Mouse (Mus musculus) myocyte (in vitro differentiated cells): ENCODE results near the gene Socs7. TPM values are rescaled to one million over a fixed set of nuclear protein-coding genes. Genes with fewer than 3 reads are reported as not detected.

ENCODE experiments used
- H3K27me3 ChIP-seq: one replicate; pipeline ENCODE4 v1.6.1; 2011; ENCODE audit not compliant: control insufficient read depth, insufficient read depth, insufficient read length
- H3K36me3 ChIP-seq: one replicate; pipeline ENCODE4 v1.6.1; 2011; ENCODE audit not compliant: control insufficient read depth, insufficient read depth
- H3K4me2 ChIP-seq: one replicate; pipeline ENCODE4 v1.6.1; 2011; ENCODE audit warnings: low read depth, control low read depth
- H3K4me3 ChIP-seq: one replicate; pipeline ENCODE4 v1.5.1; 2011; ENCODE audit warnings: mild to moderate bottlenecking, control low read depth, moderate library complexity
- H3K79me2 ChIP-seq: one replicate; pipeline ENCODE4 v1.6.1; 2011; ENCODE audit not compliant: control insufficient read depth, insufficient read depth
- H3ac ChIP-seq: one replicate; pipeline ENCODE4 v1.6.1; 2011; ENCODE audit not compliant: control insufficient read depth, insufficient read length
- CEBPB ChIP-seq: IDR thresholded peaks from 2 replicates; pipeline ENCODE4 v1.6.1; 2011; ENCODE audit warnings: mild to moderate bottlenecking, moderate library complexity; ENCODE audit not compliant: poor library complexity, insufficient read depth, severe bottlenecking
- E2F4 ChIP-seq: IDR thresholded peaks from one replicate; pipeline ENCODE4 v1.6.1; 2011; ENCODE audit warnings: mild to moderate bottlenecking, control low read depth, moderate library complexity; ENCODE audit not compliant: insufficient read depth
- MAX ChIP-seq: IDR thresholded peaks from one replicate; pipeline ENCODE4 v1.6.1; 2011; ENCODE audit warnings: low read depth, mild to moderate bottlenecking, control low read depth
- MYOD1 ChIP-seq, 3 experiments: IDR thresholded peaks; one replicate each; pipeline ENCODE4 v1.6.1; 2011; ENCODE audit warnings: control low read depth in 2 of 3, low read depth in 2 of 3, mild to moderate bottlenecking in 2 of 3, moderate library complexity in 1 of 3; ENCODE audit not compliant: insufficient read length in 2 of 3, control insufficient read depth in 1 of 3
- MYOG ChIP-seq, 3 experiments: IDR thresholded peaks; one replicate each; pipeline ENCODE4 v1.6.1; 2011; ENCODE audit warnings: control low read depth in 2 of 3, low read depth in 2 of 3, mild to moderate bottlenecking in 2 of 3; ENCODE audit not compliant: insufficient read length in 2 of 3, control insufficient read depth in 1 of 3, insufficient read depth in 1 of 3
- POLR2A ChIP-seq: IDR thresholded peaks from one replicate; pipeline ENCODE4 v1.6.1; 2011; ENCODE audit warnings: low read depth, mild to moderate bottlenecking, control low read depth, moderate library complexity; ENCODE audit not compliant: insufficient read length
- POLR2AphosphoS2 ChIP-seq: IDR thresholded peaks from one replicate; pipeline ENCODE4 v1.6.1; 2011; ENCODE audit warnings: low read depth, control low read depth; ENCODE audit not compliant: insufficient read length
- REST ChIP-seq: IDR thresholded peaks from one replicate; pipeline ENCODE4 v1.6.1; 2011; ENCODE audit warnings: mild to moderate bottlenecking, control low read depth, moderate library complexity; ENCODE audit not compliant: insufficient read depth, insufficient read length
- SRF ChIP-seq: IDR thresholded peaks from one replicate; pipeline ENCODE4 v1.6.1; 2011; ENCODE audit warnings: low read depth; ENCODE audit not compliant: control insufficient read depth, insufficient read length
- TCF12 ChIP-seq: IDR thresholded peaks from one replicate; pipeline ENCODE4 v1.6.1; 2011; ENCODE audit warnings: mild to moderate bottlenecking, control low read depth; ENCODE audit not compliant: poor library complexity, insufficient read depth, severe bottlenecking
- TCF3 ChIP-seq: IDR thresholded peaks from one replicate; pipeline ENCODE4 v1.6.1; 2011; ENCODE audit warnings: low read depth, control low read depth; ENCODE audit not compliant: insufficient read length
- USF1 ChIP-seq: IDR thresholded peaks from one replicate; pipeline ENCODE4 v1.6.1; 2011; ENCODE audit warnings: low read depth, mild to moderate bottlenecking, control low read depth, moderate library complexity
- polyA plus RNA-seq: library from polyadenylated mRNA; unstranded; fragments of >200 nt; fragmentation: generic; extraction: Trizol; gene quantifications from one replicate; pipeline ENCODE4 v1.2.1, GENCODE M21; 2012; ENCODE audit warnings: missing spikeins

Gene Socs7
- polyA plus RNA-seq, 1 experiment = 19.8 TPM

DNA sequence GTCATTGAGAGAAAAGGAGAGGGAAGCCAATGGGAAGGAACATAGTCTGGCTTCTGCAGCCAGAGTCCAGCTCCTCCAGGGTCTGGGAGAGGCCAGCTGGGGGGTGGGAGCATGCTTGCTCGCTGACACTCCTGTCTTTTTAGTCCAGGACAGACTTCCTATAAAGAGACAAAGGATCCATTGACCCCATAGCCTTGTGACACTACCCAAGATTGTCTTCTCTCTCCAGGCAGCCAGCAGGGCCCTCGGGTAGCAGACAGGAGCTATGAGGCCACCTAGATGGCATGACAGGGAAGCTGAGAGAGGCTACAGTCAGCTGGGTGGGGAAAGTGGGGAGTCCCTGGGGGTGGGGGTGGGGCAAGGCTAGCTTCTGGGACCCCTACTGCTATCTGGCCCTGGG, 40.4 kb downstream of the Socs7 start:
- H3K4me2 ChIP-seq = no peak overlapping the region
- H3K36me3 ChIP-seq = no peaks in the 10 kb centered on the region
- no peak overlapping the region for H3K4me3 ChIP-seq
- no peak overlapping the region for H3ac ChIP-seq
- H3K27me3 ChIP-seq = no peaks in the 10 kb centered on the region
- no peaks in the 10 kb centered on the region for H3K79me2 ChIP-seq
- TF ChIP-seq POLR2A (no peak), POLR2AphosphoS2 (no peak), USF1 (no peak), MAX (no peak), CEBPB (no peak), REST (no peak), E2F4 (no peak), MYOG (IDR thresholded peaks at IDR 0.05; ENCODE audit: control insufficient read depth in 1 of 3, insufficient read depth in 1 of 3, insufficient read length in 2 of 3, low read depth in 2 of 3) (no peak), SRF (no peak), TCF3 (no peak), MYOD1 (IDR thresholded peaks at IDR 0.05; ENCODE audit: control insufficient read depth in 1 of 3, insufficient read length in 2 of 3, low read depth in 2 of 3) (no peak), TCF12 (no peak)

DNA sequence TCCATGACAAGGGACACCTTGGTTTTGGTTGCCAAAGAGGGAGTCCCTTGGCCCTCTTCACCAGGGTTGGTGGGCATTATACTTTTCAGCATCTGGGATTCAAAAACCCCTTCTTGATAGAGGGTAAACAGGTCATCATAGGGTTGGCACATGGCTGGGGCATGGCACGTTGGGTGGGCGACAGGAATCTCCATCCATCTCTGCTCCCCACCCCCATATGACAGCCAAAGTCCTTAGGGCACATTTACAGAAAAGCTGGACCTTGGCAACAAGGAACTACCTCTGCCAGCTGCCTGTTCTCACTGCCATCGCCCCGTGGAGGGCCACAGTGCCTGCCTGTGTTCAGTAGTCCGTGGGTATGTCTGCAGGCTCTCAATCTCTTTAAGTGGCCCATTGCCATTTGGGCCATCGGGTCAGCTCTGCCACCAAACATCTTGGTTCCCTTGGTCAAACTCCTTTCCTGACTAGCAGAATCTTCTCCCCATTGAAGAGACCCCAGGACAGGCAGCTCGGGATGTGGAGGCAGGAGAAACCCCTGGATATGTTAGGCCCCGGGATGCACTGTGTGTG, 41.3 kb downstream of the Socs7 start:
- peak overlapping the region; percentile 27 for H3K4me2 ChIP-seq
- H3K36me3 ChIP-seq = no peaks in the 10 kb centered on the region
- no peaks in the 10 kb centered on the region for H3K27me3 ChIP-seq
- peak overlapping the region; percentile 41 for H3ac ChIP-seq
- peak overlapping the region; percentile 48 for H3K4me3 ChIP-seq
- no peak for TF ChIP-seq CEBPB
- no peak for TF ChIP-seq SRF
- TF ChIP-seq POLR2A = no peak
- TF ChIP-seq E2F4 = no peak
- no peak for TF ChIP-seq USF1
- TF ChIP-seq MAX = no peak
- no peak for TF ChIP-seq TCF3
- TF ChIP-seq MYOG (IDR thresholded peaks at IDR 0.05; ENCODE audit: control insufficient read depth in 1 of 3, insufficient read depth in 1 of 3, insufficient read length in 2 of 3, low read depth in 2 of 3) = no peak
- TF ChIP-seq TCF12 = no peak
- no peak for TF ChIP-seq POLR2AphosphoS2
- no peak for TF ChIP-seq MYOD1 (IDR thresholded peaks at IDR 0.05; ENCODE audit: control insufficient read depth in 1 of 3, insufficient read length in 2 of 3, low read depth in 2 of 3)
- TF ChIP-seq REST = no peak
- H3K79me2 ChIP-seq = no peaks in the 10 kb centered on the region

DNA sequence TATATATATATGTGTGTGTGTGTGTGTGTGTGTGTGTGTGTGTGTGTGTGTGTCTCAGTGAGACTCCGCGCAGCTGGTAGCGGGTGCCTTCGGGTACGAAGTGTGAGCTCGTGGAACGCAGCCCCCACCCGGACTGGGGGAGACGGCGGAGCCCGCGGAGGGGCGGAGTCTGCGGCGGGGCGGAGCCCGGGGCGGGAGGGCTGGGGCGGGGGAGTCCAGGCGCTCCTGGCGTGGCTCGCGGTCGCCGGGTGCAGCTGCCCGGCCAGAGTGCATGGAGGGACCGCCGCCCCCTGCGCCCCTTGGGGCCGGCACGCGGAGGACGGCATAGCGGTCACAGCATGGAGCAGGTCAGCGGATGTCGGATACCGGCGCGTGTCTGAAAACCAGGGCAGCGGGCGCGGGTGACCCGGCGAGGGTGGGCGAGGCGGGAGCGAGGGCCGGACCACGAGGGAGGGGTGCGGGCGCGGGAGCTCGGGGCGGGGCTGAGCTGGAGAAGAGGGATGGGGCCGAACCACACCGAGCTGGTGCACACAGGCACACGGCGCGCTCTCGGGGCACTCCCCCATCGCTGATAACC, 41.9 kb downstream of the Socs7 start:
- Histone ChIP-seq H3K79me2 (no peaks in the 10 kb centered on the region), H3K27me3 (no peaks in the 10 kb centered on the region), H3K4me2 (peak overlapping the region; percentile 80), H3K36me3 (no peaks in the 10 kb centered on the region), H3ac (peak overlapping the region; percentile 41), H3K4me3 (peak overlapping the region; percentile 48)
- TF ChIP-seq MYOD1 (IDR thresholded peaks at IDR 0.05; ENCODE audit: control insufficient read depth in 1 of 3, insufficient read length in 2 of 3, low read depth in 2 of 3) = peak in 2 of 3 experiments; percentile 48 to 81
- TF ChIP-seq TCF3 = peak; percentile 7
- peak; percentile 78 for TF ChIP-seq POLR2A
- peak; percentile 49 for TF ChIP-seq POLR2AphosphoS2
- peak in 2 of 3 experiments; percentile 86 to 89 for TF ChIP-seq MYOG (IDR thresholded peaks at IDR 0.05; ENCODE audit: control insufficient read depth in 1 of 3, insufficient read depth in 1 of 3, insufficient read length in 2 of 3, low read depth in 2 of 3)
- no peak for TF ChIP-seq USF1

DNA sequence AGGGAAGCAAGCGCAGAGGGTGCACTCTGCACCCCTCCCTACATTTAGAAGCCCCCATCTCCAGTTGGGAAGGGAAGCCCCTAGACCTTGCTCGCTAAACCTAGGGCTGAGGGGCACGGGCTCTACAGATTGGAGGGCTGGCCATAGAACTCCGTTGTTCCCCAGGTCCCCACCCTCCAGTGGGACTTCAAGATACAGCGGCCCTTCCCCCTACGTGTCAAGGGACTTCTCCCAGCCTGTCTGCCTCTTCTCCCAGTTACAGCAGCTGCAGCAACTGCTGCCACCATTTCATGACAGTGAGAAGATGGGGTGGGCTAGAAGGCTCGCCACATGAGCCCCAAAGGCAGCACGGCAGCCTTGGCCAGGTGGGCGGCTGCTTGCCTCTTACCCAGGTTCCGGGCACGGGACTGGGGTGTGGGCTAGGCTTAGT, 42.4 kb downstream of the Socs7 start:
- no peaks in the 10 kb centered on the region for H3K27me3 ChIP-seq
- peak overlapping the region; percentile 41 for H3ac ChIP-seq
- H3K4me2 ChIP-seq = peak overlapping the region; percentile 80
- no peaks in the 10 kb centered on the region for H3K36me3 ChIP-seq
- H3K79me2 ChIP-seq = no peaks in the 10 kb centered on the region
- peak overlapping the region; percentile 48 for H3K4me3 ChIP-seq
- TF ChIP-seq MYOG (IDR thresholded peaks at IDR 0.05; ENCODE audit: control insufficient read depth in 1 of 3, insufficient read depth in 1 of 3, insufficient read length in 2 of 3, low read depth in 2 of 3) (peak in 1 of 3 experiments; percentile 76), TCF3 (no peak), REST (no peak), POLR2A (peak; percentile 31), MYOD1 (IDR thresholded peaks at IDR 0.05; ENCODE audit: control insufficient read depth in 1 of 3, insufficient read length in 2 of 3, low read depth in 2 of 3) (peak in 2 of 3 experiments; percentile 45 to 68)

DNA sequence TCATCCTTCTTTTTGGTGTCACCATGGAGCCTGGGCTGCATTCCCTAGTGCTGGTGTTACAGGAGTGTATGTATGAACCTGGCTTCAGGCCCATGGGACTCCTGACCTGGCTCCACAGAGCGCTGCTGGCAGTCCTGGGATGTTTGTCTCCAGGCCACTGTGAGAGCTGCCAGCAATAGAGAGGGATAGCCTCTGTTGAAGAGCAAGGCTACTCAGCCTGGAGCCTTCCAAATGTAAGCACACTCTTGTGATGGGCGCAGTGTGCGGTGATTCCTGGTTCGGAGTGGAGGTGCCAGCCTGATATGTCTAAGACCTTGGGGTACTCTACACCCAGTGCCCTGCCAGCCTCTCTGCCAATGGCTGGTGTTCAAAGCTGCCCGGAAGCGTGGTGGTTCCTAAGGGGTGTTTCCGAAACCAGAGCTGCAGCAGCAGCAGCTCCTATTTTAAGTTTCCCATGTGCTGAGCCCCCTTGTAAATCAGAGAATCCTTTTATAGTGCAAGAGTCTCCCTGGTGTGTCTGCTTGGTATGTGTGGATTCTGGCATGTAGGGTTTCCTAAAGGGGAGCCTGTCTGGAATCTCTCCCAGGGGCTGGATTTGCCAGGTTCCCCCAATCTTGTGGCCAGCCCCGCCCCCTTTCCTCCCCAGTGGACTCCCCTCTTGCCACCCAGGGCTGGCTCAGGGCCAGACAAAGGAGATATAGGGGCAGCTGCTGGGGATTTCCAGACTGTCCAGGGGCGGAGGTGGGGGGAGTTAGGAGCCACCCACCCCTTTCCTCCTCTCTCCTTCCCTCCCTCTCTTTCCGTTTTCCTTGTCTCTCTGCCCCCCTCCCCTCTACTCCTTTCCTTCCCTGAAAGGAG, 44.0 kb downstream of the Socs7 start:
- H3K27me3 ChIP-seq = no peaks in the 10 kb centered on the region
- H3K79me2 ChIP-seq = no peaks in the 10 kb centered on the region
- H3ac ChIP-seq = peak overlapping the region; percentile 41
- H3K4me2 ChIP-seq = peak overlapping the region; percentile 80
- peak overlapping the region; percentile 48 for H3K4me3 ChIP-seq
- no peak for TF ChIP-seq TCF3
- peak in 1 of 3 experiments; percentile 59 for TF ChIP-seq MYOD1 (IDR thresholded peaks at IDR 0.05; ENCODE audit: control insufficient read depth in 1 of 3, insufficient read length in 2 of 3, low read depth in 2 of 3)
- no peak for TF ChIP-seq E2F4
- TF ChIP-seq POLR2A = no peak
- TF ChIP-seq REST = no peak
- TF ChIP-seq MYOG (IDR thresholded peaks at IDR 0.05; ENCODE audit: control insufficient read depth in 1 of 3, insufficient read depth in 1 of 3, insufficient read length in 2 of 3, low read depth in 2 of 3) = peak in 1 of 3 experiments; percentile 65
- TF ChIP-seq MAX = no peak
- no peaks in the 10 kb centered on the region for H3K36me3 ChIP-seq
